Mouse (Mus musculus) adipocyte (in vitro differentiated cells): ENCODE measurements around the gene Ckap5.
"Not testable (repeated sequence)": the region's sequence is repeated elsewhere in the genome, so short reads cannot be mapped to it uniquely, and the experiment has no call there.

Source experiments
- DNase-seq: peaks from one replicate; pipeline ENCODE4 v3.0.0-alpha.2; 2016; ENCODE audit warnings: low spot score

Ckap5 gene

DNA sequence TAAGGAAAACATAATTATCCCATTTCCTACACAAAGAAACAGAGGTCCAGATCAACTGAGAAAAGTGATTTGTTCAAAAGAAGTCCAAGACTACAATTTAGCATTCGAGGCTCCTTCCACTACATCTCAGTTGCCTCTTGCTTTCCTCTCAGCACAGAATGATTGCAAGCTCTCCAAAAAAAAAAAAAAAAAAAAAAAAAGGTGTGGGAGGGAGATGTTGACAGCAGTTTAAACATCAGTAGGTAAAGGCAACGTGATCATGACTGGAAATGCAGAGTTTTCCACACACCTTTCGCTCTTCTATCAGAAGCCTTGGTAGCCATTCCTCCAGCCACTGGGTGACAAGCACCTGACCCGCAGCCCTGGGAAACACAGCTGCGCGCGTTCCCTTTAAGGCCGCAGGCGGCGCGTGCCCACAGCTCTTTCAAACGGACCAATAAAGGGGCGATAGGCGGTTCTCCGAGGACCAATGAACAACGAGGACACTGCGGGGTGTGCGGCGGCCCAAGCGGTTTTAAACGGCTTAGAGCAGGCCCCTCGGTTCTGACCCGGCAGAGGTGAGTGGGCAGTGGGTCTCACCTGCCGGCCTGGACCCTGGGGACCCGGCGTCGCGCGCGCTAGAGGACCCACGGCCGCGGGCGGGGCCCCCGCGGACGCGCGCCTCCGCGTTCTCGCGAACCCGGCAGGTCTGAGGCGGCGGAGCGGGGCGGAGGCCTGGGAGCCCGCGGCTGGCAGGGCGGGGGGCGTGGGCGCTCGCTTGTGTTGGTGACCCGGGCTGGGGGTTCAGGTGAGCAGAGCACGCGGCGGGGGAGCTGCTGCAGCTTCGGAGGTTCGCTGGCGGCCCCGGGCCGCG lies at the start of gene Ckap5:
TSS of gene Ckap5 (plus strand) at position 469 of the 853 bp plus-strand sequence.
- peak; percentile 96 for DNase-seq

DNA sequence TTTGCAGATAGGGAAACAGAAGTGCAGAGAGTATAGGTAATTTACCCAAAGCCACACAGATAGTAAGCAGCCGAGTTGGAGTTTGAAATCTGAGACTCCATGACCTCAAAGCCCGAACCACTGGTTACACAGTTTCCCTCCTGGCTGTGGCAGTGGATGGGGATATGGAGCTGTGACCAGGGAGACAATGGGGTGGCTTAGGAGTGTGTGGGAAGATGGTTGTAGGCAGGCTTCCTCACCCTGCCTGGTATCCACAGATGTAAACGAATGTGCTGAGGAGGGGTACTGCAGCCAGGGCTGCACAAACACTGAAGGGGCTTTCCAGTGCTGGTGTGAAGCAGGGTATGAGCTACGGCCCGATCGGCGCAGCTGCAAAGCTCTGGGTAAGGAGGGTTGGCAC lies 49.7 kb upstream of the Ckap5 start:
- no peak for DNase-seq

DNA sequence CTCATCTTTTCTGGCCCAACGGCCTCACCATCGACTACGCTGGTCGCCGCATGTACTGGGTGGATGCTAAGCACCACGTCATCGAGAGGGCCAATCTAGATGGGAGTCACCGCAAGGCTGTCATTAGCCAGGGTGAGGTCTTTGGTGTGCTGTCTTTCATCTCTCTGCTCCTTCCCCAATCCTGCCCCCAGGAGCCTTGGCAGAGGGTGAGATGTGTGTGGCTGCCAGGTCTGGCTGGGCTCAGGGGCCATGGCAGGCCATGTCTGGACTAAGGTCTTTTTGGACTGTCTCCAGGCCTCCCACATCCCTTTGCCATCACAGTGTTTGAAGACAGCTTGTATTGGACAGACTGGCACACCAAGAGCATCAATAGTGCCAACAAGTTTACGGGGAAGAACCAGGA lies 46.2 kb upstream of the Ckap5 start:
- DNase-seq: no peak

DNA sequence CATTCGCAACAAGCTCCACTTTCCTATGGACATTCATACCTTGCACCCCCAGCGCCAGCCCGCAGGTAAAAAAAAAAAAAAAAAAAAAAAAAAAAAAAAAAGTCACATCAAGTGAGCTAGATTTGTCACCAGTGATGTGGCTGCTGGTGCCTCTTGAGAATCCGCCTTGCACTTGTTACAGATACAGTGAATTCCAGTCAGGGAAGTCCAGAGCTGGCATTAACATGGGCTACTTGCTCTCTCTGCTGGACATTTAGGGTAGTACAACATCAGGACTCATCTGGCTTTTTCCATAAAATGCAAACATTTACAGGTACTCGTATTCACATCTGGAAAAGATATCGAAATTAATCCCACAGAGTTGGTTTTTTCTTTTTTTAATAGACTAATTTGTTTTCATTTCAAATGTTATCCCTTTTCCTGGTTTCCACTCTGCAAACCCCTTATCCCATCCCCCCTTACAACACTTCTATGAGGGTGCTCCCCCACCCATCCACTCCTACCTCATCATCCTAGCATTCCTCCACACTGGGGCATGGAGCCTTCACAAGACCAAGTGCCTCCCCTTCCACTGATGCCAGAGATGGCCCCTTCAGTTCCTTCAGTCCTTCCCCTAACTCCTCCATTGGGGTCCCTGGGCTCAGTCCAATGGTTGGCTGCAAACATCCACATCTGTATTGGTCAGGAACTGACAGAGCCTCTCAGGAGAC lies 45.6 kb upstream of the Ckap5 start:
- DNase-seq: peak; percentile 90

DNA sequence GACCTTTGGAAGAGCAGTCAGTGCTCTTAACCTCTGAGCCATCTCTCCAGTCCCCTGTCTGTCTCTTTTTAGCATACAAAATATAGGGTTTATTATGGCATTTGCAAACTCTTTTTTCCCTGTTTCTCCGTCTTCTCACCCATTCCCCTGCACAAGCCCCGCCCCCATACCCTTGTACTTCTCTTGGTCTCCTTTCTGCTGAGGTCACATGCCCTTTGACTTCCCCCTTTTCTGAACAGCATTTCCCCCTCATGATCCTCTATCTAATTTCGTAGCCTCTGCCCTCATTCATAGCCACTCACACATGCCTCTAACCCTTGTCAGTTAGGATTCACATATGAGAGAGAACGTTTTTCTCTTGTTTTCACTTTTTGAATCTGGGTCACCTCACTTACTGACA lies 41.9 kb upstream of the Ckap5 start:
- DNase-seq: no peak

DNA sequence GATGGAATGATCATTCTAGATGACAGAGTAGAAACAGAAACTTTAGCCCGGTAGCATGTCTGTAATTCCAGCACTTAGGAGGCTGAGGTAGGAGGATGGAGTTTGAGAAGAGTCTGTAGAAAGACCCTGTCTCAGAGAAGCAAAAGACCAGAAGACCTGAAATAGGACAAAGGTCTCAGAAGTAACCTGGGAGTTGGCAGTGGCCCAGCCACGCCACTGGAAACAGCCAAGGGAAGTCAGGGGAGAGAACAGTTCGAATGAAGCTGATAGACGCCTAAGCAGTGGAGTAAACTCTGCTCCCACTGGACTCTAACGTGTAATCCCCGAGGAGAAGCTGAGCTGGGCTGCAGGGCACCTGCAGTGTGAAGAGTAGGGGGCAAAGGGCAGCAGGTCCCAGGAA lies 41.3 kb upstream of the Ckap5 start:
- no peak for DNase-seq

DNA sequence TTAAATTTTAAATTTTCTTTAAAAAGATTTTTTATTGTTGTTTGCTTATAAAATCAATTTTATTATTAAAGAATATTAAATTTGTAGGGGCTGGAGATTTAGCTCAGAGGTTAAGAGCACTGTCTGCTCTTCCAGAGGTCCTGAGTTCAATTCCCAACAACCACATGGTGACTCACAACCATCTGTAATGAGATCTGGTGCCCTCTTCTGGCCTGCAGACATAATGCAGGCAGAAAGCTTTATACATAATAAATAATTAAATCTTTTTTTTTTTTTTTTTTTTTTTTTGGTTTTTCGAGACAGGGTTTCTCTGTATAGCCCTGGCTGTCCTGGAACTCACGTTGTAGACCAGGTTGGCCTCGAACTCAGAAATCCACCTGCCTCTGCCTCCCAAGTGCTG lies 39.3 kb upstream of the Ckap5 start:
- DNase-seq: not testable (repeated sequence)

DNA sequence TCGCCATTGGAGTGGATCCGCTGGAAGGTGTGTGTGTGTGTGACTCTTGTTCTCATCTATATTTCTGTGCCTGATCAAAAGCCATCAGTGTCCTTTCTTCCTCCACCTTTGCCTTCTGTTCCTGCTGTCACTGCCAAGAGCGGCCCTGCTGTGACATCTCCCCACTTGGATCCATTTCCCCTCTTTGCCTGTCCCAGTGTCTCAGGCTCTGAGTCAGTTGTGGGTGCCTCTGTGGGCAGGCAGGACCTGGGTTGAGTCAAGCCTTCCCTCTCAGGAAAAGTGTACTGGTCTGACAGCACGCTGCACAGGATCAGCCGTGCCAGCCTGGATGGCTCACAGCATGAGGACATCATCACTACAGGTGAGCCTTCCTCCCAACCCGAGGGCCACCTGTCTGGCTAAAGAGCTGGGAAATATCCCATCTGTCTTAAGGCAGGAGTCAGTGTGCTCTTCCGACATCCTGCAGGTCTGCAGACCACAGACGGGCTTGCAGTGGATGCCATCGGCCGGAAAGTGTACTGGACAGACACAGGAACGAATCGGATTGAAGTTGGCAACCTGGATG lies 34.4 kb upstream of the Ckap5 start:
- no peak for DNase-seq

DNA sequence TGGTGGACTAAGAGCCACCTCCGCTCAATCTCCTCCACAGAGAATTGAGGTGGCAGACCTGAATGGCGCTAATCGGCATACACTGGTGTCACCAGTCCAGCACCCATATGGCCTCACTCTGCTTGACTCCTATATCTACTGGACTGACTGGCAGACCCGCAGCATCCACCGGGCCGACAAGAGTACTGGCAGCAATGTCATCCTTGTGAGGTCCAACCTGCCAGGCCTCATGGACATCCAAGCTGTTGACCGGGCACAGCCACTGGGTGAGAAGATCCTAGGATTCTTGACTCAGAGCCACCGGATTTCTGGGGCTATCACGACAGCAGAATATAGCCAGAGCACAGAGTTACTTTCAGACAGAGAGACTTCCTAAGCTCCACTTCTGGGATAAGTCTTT lies 32.6 kb upstream of the Ckap5 start:
- DNase-seq: no peak

DNA sequence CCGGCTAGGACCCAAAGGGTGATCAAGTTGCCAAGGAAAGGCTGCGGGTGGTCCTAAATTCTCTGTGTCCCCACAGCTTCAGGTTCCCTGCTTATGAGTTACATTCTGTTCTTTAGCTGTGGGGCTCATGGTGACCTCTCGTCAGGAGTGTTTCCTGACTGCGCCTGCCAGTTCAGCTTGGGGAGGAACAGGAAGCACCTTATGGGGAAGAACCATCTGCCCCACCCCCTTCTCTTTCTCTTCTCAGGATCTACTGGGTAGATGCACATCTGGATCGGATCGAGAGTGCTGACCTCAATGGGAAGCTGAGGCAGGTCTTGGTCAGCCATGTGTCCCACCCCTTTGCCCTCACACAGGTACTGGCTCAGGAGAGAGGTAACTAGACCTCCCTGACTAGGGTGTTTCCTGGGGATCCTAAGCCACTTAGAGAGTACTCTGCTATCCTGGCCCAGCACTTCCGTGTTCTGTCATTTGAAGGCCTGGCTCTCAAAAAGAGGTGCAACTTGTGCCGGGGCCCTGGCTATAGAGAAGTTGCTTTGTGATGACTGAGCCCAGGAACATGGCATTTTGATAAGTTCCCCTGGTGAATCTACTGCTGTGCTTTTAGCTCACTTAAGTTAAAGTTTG lies 28.4 kb upstream of the Ckap5 start:
- DNase-seq: no peak

DNA sequence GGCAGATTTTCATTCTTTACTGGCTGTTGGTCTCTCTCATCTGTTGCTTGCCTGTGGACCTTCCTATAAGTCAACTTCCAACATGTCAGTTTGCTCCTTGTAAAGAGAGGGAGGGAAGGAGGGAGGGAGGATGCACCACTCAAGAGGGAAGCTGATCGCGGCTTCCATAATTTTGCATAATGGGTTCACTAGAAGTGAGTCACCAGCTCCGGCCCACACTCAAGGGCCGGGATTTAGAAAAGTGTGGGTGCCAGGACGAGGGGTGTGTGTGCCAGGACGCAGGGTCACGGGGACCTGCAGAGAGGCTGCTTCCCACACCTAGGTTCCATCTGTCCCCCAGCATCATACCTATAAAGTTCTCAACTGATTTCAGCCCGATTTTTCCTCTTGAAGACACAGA lies 18.5 kb upstream of the Ckap5 start:
- no peak for DNase-seq

DNA sequence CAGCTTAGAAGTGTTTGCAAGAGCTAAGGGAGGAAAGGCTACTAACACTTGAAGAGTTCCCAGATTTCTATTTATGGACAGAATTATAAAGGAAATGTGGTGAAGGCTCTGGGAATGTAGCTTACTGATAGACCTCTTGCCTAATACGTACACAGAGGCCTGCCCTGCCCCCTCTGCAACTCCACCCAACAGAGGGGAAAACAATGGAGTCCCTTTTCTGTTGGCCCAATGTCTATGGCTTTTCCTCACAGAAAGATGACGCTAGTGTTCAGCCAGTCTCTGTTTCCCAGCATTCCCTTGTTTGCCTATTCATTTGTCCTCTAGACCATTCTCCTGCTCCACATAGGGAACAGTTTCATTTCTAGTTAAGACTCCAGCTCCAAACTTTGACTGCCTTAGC lies 9.4 kb upstream of the Ckap5 start:
- DNase-seq: peak; percentile 72

DNA sequence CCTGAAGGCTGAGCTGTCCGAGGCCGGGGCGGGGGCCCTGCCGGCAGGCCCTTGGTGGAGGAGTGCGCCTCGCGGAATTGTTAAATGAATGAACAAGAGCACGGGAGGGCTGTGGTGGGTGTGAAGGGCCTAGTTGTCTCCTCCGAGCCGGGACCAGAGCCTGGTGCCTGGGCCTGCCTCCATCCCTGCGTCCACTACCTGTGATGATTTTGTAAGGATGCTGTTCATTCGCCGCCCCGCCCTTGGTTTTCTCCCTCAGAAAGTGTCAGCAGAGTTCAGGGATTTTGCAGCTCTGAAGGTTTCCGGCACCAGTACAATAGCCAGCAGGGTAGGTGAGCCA lies 555 bp downstream of the Ckap5 start:
- DNase-seq: peak; percentile 31

DNA sequence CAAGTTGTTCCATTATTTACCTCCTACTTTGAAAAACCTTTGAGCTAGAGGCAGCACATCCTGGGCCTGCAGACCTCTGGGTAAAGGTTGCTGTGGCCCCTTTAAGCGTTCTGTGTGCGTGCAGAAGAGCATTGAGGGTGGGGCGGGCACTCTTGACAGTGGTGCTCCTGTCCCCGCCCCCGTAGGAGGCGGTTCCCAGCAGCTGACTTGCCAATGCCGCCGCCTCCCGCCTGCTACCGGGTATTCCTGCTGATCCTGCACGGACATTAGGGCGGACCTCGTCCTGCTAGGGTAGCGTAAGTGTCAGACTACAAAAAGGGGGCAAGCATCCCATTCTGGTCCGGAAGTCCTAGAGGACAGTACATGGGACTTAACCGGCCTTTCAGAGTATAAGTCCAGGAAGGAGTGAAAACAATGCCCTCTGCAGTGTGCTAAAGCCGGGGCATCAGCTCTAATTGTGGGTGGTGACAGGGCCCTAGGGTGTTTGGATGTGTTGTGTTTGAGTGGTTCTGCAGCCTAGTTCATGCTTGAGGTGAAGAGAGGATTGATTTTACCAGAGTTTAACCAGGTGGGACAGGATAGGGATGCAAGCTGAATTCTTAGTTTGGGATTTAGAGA lies 11.1 kb downstream of the Ckap5 start:
- no peak for DNase-seq

DNA sequence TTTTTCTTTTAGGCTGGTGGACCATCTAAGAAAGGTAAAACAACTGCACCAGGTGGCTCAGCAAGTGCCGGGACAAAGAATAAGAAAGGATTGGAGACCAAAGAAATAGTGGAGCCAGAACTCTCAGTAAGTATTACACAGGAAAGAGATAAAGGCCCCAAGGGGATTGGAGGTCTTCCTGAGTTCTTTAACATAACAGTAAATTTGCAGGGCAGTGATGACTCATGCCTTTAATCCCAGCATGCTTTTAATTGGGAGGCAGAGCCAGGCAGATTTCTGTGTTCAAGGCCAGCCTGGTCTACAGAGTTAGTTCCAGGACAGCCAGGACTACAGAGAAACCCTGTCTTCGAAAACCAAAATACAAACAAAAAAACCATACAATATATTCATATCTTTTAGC lies 41.6 kb downstream of the Ckap5 start:
- no peak for DNase-seq

DNA sequence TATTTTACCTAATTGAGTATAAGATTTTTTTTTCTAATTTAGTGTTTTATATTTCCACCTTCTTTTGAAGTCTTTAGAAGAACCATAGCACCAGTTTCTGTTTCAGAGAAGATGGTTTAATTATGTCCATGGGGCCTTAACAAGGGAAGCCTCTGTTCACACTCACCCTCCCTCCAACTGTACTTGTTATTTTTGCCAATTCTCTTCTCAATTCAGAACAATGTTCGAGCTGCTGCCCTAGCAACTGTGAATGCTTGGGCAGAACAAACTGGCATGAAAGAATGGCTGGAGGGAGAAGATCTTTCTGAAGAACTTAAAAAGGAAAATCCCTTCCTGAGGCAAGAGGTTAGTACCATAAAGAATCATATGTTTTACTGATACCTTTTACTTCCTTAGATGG lies 54.3 kb downstream of the Ckap5 start:
- DNase-seq: no peak

DNA sequence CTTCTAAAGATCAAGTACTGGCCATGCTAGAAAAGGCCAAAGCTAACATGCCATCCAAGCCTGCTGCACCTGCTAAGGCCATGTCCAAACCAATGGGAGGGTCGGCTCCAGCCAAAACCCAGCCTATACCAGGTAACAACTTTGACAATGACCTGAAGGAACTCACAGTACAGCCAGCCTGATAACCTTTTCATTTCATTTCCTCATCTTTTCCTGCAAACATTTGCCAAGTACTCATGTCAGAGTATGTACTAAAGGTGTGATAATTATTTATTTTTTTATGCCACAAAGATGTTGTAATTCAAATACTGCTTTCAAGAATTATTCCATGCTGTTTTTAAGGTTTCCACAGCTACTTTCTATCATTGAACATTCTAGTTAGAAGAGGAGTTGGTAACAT lies 59.7 kb downstream of the Ckap5 start:
- DNase-seq: no peak

DNA sequence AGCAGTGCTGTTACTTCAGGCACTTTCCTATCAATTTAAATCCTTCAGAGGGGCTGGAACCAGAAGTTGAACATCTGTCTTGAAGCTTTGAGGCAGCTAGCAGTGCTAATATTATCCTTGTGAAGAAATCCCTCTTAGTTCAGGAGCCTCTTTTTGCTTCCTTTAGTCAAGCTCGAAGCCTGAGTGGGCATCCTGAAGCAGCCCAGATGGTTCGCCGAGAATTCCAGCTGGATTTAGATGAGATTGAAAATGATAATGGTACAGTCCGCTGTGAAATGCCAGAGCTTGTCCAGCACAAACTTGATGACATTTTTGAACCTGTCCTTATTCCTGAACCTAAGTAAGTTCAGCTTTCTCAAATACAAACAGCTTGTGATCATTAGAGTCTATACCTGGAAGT lies 73.9 kb downstream of the Ckap5 start:
- DNase-seq: no peak

DNA sequence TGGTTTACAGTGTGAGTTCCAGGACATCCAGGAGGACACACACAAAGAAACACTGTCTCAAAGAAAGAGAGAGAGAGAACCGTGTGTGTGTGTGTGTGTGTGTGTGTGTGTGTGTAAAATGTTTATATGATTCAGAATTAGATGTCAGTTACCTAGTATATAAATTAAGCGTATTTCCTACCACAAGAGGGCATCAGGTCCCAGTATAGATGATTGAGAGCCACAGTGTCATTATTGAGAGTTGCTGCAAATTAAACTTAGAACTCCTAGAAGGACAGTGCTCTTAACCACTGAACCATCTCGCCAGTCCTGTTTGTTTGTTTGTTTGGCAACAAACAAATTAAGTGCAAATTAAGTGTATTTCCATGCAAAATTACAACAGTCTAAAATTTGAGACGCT lies 75.8 kb downstream of the Ckap5 start:
- peak; percentile 6 for DNase-seq

DNA sequence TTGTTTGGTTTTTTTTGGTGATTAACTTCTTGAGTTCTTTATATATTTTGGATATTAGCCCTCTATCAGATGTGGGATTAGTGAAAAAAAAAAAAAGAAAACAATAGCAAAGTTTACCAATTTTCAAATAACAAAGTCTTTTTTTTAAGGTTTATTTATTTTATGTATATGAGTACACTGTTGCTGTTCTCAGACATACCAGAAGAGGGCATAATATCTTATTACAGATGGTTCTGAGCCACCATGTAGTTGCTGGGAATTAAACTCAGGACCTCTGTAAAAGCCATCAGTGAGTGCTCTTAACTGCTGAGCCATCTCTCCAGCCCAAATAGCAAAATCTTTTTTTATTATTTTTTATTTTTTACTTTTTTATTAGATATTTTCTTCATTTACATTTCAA lies 82.8 kb downstream of the Ckap5 start:
- not testable (repeated sequence) for DNase-seq

DNA sequence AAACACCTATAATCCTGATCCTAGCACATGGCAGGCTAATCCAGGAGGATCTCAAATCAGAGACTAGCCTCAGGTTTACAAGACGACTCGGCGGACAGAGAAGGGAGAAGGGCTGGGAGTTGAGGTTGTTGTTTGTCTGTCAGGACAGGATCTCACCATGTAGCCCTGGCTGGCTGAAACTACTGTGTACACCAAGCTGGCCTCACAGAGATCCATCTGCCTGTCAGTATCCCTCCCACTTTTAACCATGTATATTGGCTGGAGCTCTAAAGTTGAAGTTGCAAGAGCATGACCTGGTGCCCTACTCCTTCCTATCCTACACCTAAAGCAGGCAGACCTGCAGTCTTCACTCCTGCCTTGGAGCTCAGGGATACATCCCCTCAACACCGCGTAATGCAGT lies 95.8 kb downstream of the Ckap5 start:
- no peak for DNase-seq

DNA sequence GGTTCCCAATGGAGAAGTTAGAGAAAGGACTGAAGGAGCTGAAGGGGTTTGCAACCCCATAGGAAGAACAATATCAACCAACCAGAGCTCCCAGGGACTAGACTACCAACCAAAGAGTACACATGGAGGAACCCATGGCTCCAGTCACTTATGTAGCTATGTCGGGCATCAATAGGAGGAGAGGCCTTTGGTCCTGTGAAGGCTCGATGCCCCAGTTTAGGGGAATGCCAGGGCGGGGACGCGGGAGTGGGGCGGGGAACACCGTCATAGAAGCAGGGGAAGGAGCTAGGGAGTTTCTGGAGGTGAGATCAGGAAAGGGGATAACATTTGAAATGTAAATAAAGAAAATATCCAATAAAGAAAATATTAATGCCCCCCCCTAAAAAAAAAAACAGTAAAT lies 96.8 kb downstream of the Ckap5 start:
- not testable (repeated sequence) for DNase-seq

DNA sequence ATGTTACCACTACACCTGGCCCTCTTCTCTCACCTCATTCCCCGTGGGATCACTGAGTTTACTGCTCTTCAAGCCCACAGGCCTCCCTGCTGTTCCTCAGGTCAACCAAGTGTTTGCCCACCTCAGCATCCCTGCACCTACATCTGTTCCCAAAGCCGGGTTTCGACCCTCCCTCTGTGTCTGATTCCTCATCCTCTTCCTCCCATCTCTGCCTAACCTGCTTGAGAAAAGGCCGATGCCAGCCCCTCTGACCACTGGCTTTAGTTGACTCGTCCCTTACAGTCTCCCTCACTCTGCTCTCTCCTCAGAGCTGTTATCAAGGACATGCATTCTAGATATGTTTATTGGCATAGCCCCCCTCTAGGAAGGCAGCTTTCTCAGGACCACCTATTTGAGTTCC lies 100.9 kb downstream of the Ckap5 start:
- no peak for DNase-seq
